Mouse (Mus musculus): ENCODE data around the gene Qpct.

- no peak for TF ChIP-seq ZNF384 (IDR thresholded peaks at IDR 0.05; ENCODE audit: low read depth, low read length)
- no peak for TF ChIP-seq ZC3H11A (IDR thresholded peaks at IDR 0.05; ENCODE audit: borderline replicate concordance, low read depth, low read length)
- TF ChIP-seq HCFC1 (IDR thresholded peaks at IDR 0.05; ENCODE audit: borderline replicate concordance, insufficient read depth, low read length): no peak
Observed at GRCm38 (mm10) chr17:79099866-79100265, 48.2 kb downstream of the Qpct start.
